Mouse (Mus musculus): ENCODE results near the gene Slc26a8. TPM values are rescaled to one million over a fixed set of nuclear protein-coding genes. Genes with fewer than 3 reads are reported as not detected.
"Not testable (repeated sequence)": the region's sequence is repeated elsewhere in the genome, so short reads cannot be mapped to it uniquely, and the experiment has no call there.

Gene Slc26a8
- total RNA-seq (2017): 2.0 and 2.8 TPM in 2 replicates

GRCm38 (mm10) chr17:28689586-28690283 lies at the start of gene Slc26a8:
TSS of gene Slc26a8 (minus strand) at chr17:28690233.
- ATAC-seq (ENCODE audit: extremely low read depth, insufficient number of reproducible peaks, low FRiP score, poor library complexity, severe bottlenecking): no peak

- ATAC-seq (ENCODE audit: extremely low read depth, insufficient number of reproducible peaks, low FRiP score, poor library complexity, severe bottlenecking): no peak
Measured at GRCm38 (mm10) chr17:28739244-28739643, 49.2 kb upstream of the Slc26a8 start.

GRCm38 (mm10) chr17:28737973-28738372 lies 47.9 kb upstream of the Slc26a8 start:
- ATAC-seq (ENCODE audit: extremely low read depth, insufficient number of reproducible peaks, low FRiP score, poor library complexity, severe bottlenecking): no peak

GRCm38 (mm10) chr17:28736486-28736885 lies 46.5 kb upstream of the Slc26a8 start:
- peak; percentile 79 for ATAC-seq (ENCODE audit: extremely low read depth, insufficient number of reproducible peaks, low FRiP score, poor library complexity, severe bottlenecking)

- ATAC-seq (ENCODE audit: extremely low read depth, insufficient number of reproducible peaks, low FRiP score, poor library complexity, severe bottlenecking): 0 out of 2 replicates have a peak, but pooled peaks have one; percentile 16
Measured at GRCm38 (mm10) chr17:28735317-28736105, 45.5 kb upstream of the Slc26a8 start.

GRCm38 (mm10) chr17:28727511-28727910 lies 37.5 kb upstream of the Slc26a8 start:
- ATAC-seq (ENCODE audit: extremely low read depth, insufficient number of reproducible peaks, low FRiP score, poor library complexity, severe bottlenecking): not testable (repeated sequence)

- ATAC-seq (ENCODE audit: extremely low read depth, insufficient number of reproducible peaks, low FRiP score, poor library complexity, severe bottlenecking): no peak
Measured at GRCm38 (mm10) chr17:28725783-28726182, 35.8 kb upstream of the Slc26a8 start, which contains the start of gene AC170998.1. TSS of gene AC170998.1 (plus strand) at chr17:28726083.

- no peak for ATAC-seq (ENCODE audit: extremely low read depth, insufficient number of reproducible peaks, low FRiP score, poor library complexity, severe bottlenecking)
Measured at GRCm38 (mm10) chr17:28717535-28717934, 27.5 kb upstream of the Slc26a8 start.

- ATAC-seq (ENCODE audit: extremely low read depth, insufficient number of reproducible peaks, low FRiP score, poor library complexity, severe bottlenecking): no peak
Measured at GRCm38 (mm10) chr17:28715832-28716548, 26.0 kb upstream of the Slc26a8 start.

- ATAC-seq (ENCODE audit: extremely low read depth, insufficient number of reproducible peaks, low FRiP score, poor library complexity, severe bottlenecking): no peak
Measured at GRCm38 (mm10) chr17:28714006-28714405, 24.0 kb upstream of the Slc26a8 start.

- no peak for ATAC-seq (ENCODE audit: extremely low read depth, insufficient number of reproducible peaks, low FRiP score, poor library complexity, severe bottlenecking)
Measured at GRCm38 (mm10) chr17:28712305-28712704, 22.3 kb upstream of the Slc26a8 start.

- no peak for ATAC-seq (ENCODE audit: extremely low read depth, insufficient number of reproducible peaks, low FRiP score, poor library complexity, severe bottlenecking)
Measured at GRCm38 (mm10) chr17:28711237-28711636, 21.2 kb upstream of the Slc26a8 start.

- ATAC-seq (ENCODE audit: extremely low read depth, insufficient number of reproducible peaks, low FRiP score, poor library complexity, severe bottlenecking): no peak
Measured at GRCm38 (mm10) chr17:28710291-28710688, 20.3 kb upstream of the Slc26a8 start.

- peak; percentile 30; the same call in 1 of the 2 replicates for ATAC-seq (ENCODE audit: extremely low read depth, insufficient number of reproducible peaks, low FRiP score, poor library complexity, severe bottlenecking)
Measured at GRCm38 (mm10) chr17:28709552-28710290, 19.7 kb upstream of the Slc26a8 start.

GRCm38 (mm10) chr17:28708989-28709388 lies 19.0 kb upstream of the Slc26a8 start:
- ATAC-seq (ENCODE audit: extremely low read depth, insufficient number of reproducible peaks, low FRiP score, poor library complexity, severe bottlenecking): no peak

GRCm38 (mm10) chr17:28707816-28708215 lies 17.8 kb upstream of the Slc26a8 start:
- ATAC-seq (ENCODE audit: extremely low read depth, insufficient number of reproducible peaks, low FRiP score, poor library complexity, severe bottlenecking): no peak

- ATAC-seq (ENCODE audit: extremely low read depth, insufficient number of reproducible peaks, low FRiP score, poor library complexity, severe bottlenecking): no peak
Measured at GRCm38 (mm10) chr17:28707136-28707627, 17.1 kb upstream of the Slc26a8 start.

- no peak for ATAC-seq (ENCODE audit: extremely low read depth, insufficient number of reproducible peaks, low FRiP score, poor library complexity, severe bottlenecking)
Measured at GRCm38 (mm10) chr17:28706697-28707096, 16.7 kb upstream of the Slc26a8 start.

GRCm38 (mm10) chr17:28702646-28703045 lies 12.6 kb upstream of the Slc26a8 start:
- no peak for ATAC-seq (ENCODE audit: extremely low read depth, insufficient number of reproducible peaks, low FRiP score, poor library complexity, severe bottlenecking)

Data from neutrophil, adult 5-6 weeks (primary cell).